Mouse (Mus musculus) layer of hippocampus, postnatal 10 days (tissue): Measurements from ENCODE around the gene Edn2. TPM values are rescaled to one million over a fixed set of nuclear protein-coding genes. Genes with fewer than 3 reads are reported as not detected.

Experiments used
- DNase-seq, 2 experiments: peaks; one replicate each; pipeline ENCODE4 v3.0.0; 2021; ENCODE audit warnings: low spot score in 2 of 2
- total RNA-seq, 2 experiments: library from RNA; stranded (reverse); gene quantifications; 2 replicates each; pipeline ENCODE4 v1.2.3; 2021

Edn2 gene
- total RNA-seq, 2 experiments from 2014 or later = not detected

DNA sequence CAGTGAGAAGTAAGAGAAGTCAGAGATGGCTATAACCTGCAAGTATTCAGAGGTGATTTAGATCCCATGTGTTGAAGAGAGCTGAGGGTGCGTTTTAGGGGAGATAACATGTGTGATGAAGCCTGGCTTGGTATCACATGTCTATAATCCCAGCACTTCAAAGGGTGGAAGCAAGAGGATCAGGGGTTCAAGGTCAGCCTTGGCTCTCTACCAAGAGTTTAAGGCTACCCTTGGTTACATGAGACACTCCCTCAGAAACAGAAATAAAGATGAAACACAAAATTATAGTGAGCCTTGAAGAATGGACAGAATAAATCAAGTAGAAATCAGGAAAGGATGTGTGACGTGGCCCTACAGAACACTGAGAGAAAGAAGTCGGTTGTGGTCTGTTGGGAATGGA, 7.3 kb upstream of the Edn2 start:
- no peak for DNase-seq

DNA sequence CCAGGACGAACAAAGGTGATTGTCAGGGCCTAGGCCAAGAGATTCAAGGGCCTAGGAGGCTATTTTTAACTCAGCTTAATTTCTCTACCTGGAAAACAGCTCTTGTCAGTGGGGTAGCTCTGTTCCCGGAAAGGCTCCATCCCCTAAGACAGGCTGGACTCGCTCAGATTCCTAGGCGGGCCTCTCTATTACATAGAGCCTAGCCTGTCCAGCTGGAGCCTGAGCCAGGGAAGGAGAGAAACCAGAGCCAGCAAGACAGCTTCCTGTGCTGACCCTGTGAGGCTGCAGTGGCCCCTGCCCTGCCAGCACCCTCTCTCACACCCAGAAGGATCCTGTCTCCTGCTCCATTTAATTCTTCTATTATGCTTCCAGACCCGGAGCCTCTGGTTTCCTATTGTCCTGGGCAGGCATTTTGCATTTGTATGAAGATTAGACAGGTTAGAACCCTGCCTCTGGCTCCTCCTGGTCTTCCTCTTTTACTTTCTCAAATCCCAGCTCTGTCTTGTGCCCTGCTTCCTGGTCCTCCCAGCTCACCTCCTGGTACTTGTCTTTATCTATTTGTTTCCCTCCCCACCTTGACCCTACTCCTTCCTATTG, 2.2 kb upstream of the Edn2 start:
- no peak for DNase-seq

DNA sequence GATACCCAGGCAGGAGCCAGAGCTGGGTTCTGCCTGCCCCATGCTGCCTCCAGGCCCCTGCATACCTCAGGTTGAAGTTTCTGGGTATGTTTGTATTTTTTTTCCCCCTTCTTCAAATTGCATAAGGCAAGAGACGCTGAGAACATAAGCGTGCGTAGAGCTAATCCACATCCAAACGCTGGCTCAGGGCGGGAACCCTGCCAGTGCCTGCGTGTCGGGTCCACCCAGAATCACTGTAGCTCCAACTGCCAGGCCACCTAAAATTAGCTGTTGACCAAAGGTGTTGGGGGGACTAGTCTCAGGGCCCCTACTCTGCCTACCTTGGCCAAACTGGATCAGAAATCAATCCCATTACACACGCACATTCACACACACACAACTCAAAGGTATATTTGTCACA, 1.6 kb downstream of the Edn2 start:
- DNase-seq = no peak

DNA sequence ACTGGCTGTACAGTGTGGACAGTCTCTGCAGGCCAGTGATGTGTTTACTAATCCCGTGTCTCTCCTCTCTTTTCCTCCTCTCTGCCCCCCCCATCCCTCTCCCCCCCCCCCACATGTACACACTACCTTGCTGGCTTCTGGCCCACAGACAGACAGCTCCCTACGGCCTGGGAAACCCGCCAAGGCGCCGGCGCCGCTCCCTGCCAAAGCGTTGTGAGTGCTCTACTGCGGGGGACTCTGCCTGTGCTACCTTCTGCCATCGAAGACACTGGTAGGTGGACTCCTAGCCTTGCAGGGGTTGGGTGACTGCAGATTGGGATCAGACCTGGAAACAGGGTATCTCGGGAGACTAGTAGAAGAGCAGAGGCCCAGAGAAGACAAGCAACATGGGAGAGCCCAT, 2.2 kb downstream of the Edn2 start:
- DNase-seq = peak in 1 of 2 experiments; percentile 46

DNA sequence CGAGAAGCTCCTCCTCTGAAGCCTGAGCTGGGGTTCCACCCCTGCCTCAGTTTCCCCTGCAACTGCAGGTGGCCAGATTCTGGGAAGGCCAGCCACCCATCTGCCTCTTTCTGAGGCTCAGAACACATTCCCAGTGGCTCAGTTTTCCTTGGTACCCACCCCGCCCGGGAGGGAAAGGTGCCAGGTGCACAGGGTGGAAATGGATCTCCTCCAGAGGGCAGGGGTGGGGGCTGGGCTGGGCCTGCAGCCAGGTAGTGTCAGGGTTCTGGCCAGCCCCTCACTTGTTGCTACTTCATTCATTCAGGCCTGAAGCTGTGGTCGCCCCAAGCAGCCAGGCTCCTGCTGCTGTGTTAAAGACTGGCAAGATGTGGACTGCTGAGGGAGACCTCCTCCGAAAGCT, 3.3 kb downstream of the Edn2 start:
- DNase-seq = no peak

DNA sequence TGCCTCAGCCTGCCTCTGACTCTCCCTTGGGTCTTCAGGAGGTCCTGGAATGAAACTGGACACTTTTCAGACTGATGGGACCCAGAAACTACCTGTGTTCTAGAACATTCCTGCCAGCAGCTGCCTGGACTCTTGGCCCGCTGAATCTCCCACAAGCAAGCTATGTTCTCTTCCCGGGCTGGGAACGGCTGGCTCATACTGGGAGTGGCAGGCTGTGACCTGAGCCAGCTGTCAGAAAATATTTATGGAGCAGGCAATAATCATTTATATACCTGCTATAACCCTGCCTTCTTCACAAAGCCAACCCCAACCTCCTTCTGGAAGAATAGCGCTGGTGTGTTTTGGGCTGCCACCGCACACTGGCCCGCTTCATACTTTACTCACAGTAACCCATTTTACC, 6.8 kb downstream of the Edn2 start:
- no peak for DNase-seq

DNA sequence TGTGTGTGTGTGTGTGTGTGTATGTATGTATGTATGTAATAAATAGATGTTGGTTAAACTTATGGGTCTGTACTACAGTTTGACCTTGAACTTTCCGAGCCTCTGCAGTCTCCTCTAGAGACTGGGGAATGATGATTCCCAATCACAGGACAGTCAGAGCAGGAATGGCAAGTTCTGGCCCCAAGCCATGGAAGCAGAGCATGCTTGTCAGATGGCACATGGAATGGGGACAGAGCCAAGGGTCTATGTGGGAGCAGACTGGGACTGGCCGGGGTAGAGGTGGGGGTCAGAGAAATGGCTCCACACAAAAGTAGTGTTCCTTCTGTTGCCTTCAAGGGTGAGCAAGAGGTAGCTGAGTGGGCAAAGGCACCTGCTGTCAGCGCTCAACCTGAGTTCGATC, 7.3 kb downstream of the Edn2 start:
- no peak for DNase-seq

DNA sequence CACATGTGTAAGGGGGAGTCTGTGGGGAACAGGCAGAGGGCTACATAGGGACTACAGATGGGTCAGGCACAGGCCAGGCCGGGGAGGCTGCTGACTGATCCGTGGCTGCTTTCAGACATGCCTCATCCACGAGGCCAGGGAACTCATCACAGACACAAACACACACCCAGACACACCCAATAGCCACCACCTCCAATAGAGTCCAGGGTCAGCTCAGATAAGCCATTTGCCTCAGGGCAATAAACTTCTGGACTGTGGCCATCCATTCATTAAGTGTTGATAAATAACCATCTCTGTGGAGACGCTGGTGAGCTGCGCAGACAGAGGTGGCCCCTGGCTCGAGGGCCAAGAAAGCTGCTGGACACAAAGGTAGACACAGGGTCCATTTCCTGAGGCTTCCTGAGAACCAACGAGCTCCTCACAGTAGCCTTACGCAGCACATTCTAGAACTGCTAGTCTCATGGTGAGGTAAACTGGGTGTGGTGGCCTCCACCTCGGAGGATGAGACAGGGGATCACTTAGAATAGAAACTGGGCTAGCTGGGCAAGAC, 9.5 kb downstream of the Edn2 start:
- no peak for DNase-seq

DNA sequence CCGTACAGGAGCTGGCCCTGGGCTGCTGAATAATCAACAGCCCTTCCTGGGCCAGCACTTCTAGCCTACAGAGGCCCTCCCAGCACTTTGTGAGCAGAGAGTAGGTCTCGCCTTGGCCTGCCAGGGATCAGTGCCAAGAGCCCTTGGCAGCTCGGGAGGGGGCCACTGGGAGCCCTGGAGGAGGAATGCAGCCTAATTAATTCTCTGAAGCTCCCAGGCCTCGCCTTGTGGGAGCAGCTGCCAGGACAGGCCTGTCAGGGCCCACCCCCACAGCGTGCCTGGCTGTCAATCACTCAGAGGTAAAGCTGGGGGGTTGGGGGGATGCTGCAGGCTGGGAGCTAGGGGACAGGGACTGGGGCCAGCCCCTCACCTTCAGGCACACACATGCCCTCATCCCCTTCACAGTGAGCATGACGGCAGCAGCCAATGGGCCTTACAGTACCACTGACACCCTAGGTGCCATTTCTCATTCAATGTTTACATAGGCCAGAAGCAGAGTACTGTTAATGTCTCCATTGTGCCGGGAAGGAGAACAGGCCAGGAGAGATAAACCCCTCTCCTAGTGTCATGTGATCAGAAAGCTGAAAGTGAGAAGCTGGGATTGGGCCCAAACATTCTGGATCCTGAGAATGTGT, 11.2 kb downstream of the Edn2 start:
- peak; percentile 66 to 77 for DNase-seq

DNA sequence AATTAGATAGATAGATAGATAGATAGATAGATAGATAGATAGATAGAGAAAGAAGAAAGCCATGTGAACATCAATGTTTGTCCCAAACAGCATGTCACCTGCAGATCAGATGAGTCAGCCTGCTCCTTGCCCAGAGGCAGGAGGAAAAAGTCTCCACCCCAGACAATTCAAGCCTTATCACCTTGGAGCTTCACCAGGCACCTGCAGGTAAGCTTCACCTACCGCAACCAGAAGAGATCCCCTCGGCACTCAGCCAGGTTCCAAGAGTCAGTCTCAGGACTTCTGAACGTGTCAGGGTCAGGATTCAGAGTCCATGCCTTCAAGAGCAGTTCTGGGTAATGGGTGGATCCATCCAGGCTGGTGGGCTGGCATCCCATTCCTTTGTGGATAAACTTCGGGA, 18.1 kb downstream of the Edn2 start:
- no peak for DNase-seq

DNA sequence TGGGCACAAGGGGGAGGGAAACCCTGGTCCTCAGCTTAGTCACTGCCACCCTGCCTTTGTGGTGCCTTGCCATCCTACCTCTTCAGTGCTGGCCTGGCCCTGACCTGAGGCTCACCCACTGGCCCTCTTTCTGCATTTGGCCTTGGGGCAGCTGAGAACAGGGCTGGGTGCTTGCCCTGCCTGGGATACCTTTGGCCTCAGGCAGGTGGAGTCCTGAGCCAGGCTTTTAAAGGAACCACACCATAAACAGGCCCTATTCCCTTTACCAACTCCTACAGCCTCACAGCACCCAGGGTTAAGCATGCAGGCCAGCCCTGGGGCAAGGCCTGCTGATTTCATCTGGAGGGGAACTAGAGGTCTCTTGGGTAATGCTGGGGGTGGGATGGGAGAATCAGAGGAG, 19.5 kb downstream of the Edn2 start:
- DNase-seq = no peak

DNA sequence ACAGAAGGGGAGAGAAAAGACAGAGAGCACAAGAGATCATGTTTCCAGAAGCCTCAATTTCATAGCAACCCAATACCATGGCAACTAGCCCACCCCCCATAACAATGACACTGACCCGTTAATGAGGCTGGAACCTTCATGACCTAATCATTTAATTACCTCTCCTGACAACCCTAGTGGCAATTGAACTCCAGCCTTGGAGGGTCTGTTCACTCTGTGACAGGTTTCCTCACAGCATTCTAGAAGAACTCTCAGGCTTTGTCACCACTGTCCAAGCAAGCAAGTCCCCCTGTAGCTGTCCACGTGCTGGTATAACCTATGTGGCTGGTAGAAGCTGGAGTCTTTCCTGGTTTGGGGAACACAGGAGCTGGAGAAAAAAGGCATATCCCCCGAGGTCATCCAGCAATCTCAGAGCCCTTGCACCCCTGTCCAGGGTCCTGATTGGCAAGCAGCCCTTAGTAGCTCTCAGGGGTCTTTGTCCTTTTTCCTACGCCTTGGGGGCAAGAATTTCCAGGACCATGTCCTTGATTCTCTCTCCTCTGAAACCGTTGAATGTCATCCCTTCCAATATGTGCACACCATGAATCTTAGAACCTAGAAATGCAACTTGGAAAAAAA, 23.5 kb downstream of the Edn2 start:
- no peak for DNase-seq

DNA sequence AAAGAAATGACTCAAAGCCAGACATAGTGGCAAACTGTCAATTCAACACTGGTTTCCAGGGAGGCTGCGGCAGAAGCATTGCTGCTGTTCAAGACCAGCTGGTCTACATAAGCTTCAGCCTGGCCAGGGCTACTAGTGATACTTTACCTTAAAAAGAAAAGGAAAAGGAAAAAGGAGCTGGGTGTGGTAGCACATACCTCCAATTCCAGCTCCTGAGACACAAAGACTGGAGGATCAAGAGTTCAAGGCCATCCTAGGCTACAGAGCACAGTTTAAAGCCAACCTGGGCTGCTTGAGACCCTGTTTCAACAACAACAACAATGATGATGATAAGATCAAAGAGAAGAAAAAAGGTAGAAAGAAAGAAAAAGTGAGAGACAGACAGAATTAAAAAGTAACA, 25.4 kb downstream of the Edn2 start:
- DNase-seq = no peak

DNA sequence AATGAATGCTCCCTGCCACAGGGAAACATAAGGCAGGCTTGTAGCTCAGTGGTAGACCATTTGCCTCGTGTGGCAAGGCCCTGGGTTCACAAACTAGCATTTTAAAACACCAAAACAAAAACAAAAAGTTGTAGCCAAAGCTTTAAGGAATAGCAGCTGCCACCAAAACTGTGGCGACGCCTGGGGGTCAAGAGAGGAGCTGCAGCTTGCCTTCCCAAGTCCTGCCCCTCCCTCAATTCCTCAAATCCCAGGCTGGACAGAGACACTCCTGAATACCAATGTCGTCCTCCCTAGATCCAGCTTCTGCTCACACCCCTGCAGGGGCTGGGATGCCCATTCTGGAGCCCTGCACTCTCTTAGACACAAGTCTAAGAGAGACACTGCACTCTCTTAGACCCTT, 25.9 kb downstream of the Edn2 start:
- DNase-seq = peak in 1 of 2 experiments; percentile 32

DNA sequence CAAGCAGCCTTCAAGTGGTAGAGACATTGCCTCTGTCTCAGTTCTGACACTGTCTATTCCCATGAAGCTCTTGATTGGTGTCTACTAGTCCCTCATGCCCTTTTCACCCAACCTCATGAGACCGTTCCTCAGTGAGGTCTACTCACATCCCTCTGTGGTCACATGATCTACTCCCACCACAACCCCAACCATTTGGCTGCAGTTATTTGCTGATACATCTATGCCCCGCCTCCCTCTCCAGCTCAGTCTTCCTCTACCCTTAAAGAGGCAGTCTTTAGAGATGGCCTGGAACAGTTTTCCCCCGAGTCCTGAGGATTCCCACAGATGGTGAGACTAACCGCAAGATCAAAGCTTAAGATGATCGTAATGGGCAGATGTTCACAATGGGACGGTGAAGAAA, 27.2 kb downstream of the Edn2 start:
- DNase-seq = no peak

DNA sequence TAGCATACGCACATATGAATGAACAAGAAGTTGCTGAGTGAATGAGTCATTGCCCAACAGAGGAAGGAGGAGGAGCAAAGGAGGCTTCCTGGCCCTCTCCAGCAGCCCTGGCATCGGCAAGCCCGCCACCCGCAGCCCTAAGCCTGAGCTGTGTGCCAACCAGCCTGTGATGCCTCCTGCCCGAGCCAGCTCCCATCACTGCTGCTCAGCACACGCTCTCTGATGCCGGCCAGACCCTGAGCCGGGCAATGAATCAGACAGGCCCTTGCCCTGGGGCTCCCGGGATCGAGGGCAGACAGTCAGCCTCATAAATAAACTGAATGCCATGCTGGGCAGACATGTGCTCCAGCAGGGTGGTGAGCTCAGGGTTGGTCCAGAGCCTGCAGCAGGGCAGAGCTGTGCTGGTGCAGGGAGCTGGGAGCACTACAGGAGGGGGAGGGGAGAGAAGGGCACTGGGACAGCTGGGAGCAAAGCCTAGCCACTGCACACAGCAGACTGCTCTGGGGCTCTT, 27.7 kb downstream of the Edn2 start:
- DNase-seq = peak; percentile 78 to 84

DNA sequence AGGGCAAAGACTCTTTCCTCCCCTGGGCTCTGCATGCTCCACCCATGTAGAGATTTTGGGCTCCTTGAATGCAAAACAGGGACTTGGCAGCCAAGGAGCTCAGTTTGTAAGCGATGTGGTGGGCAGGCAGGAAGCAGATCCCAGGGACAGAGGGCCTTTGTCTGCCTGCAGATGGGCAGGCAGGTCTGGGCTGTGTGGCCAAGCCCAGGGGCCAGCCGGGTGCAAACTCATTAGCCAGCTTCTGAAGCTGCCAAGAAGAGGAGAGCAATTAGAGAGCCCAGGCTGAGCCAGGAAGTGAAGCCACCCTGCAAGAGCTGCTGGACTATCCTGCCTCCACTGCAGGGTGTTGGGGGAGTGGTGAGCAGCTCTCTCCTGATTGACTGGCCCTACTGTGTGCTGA, 28.9 kb downstream of the Edn2 start:
- peak; percentile 52 to 71 for DNase-seq

DNA sequence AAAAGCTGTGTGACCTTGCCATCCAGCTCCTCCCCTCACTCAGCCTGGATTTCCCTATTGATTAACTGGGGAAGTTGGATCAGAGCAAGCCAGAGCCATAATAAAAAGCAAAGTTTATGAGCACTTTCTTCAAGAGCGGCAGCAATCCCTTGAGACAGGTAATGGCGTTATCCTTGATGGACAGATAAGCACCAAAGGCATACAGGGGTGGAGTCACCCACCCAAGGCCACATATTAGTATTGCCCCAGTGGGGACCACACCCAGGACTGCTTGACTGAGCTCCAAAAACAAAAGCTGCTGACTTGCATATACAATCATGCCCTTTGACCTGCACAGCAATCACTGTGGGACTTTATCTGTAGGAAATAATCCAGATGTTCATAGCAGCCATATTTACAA, 31.0 kb downstream of the Edn2 start:
- DNase-seq = no peak

DNA sequence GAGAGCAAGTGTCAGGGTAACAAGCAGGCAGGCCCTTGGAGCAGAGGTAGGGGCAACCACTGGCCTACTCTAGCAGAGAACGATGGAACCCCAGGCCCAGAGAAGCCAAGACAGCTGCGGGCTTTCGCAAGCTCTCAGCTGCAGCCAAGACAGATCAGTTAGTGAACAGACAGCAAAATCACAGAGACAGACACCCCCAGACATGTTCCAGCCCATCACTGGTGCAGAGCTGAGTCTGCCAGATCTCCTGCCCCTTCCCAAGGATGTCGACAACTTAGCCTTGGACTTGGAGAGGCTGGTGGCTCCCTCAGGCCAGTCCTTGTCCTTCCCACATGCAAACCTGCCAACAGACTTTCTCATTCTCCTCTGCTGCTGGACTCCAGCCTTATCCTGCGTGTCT, 33.0 kb downstream of the Edn2 start:
- no peak for DNase-seq

DNA sequence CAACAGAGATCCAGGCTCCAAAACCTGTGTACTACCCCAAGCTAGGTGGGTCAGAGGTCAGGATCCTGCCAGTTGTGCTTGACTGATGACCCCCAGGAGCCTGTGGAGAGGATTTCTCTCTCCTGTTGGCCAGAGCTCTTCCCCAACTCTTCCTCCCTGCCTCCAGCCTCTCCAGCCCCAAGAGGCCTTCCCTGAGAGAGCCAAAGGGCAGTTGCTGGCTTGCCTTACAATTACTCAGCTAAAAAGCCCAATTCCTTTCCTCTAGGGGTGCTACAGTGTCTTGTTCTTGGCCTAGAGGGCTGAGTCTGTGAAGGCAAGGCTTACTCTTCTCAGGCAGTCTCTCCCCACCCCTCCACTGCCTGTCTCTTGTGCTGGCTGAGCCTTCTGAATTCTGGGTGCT, 34.0 kb downstream of the Edn2 start:
- DNase-seq = no peak

DNA sequence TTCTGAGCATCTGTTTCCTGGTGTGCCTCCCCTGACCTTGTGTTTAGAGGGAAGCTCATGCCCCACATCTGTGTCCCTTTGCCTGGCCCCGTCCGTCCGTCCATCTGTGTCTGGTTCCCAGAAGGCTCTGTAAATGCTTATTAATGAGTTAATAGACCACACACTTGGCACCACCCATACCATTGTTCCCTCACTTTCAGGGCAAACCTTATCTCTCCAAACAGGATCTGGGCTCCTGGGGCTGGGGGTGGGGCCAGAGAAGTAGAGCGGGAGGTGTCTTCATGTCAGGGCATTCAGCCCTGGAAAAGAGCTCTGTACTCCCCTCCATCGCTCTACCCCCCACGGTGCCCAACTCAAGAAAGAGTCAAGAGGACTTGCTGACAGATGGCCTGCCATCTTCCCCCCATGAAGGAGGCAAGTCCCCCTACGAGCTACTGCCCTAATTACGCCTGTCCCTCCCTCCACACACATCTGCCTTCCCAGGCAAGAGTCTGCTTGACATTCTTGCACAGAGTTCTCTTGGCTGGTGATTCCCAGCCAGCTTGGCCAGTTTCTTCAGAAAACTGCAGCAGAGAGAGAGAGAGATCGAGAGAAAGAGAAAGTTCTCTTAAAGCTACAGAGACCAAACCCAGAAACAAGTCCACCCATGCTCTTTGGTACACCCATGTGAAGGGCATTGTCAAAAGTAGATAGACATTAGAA, 38.3 kb downstream of the Edn2 start:
- no peak for DNase-seq
